Mouse (Mus musculus) neural tube, embryonic 14.5 days (tissue): ENCODE measurements around the gene Krtap3-2. TPM values are rescaled to one million over a fixed set of nuclear protein-coding genes. Genes with fewer than 3 reads are reported as not detected.

Experiments
- ATAC-seq: fragments of 200-750 bp; cut with Nextera tagmentation; 2 replicates; pipeline ENCODE4 v1.8.0; 2017; ENCODE audit warnings: low read depth, mild to moderate bottlenecking, moderate TSS enrichment, moderate library complexity
- H3K27ac ChIP-seq: fragments of 300-500 bp; sonication (generic); 2 replicates; pipeline ENCODE4 v1.5.1; 2014; ENCODE audit warnings: low read depth, mild to moderate bottlenecking, control low read depth, low read length, moderate library complexity, mixed read lengths
- H3K27me3 ChIP-seq: fragments of 300-500 bp; sonication (generic); 2 replicates; pipeline ENCODE4 v1.6.1; 2014; ENCODE audit warnings: low read length; ENCODE audit not compliant: control insufficient read depth, insufficient read depth
- H3K36me3 ChIP-seq: fragments of 300-500 bp; sonication (generic); 2 replicates; pipeline ENCODE4 v1.6.1; 2014; ENCODE audit warnings: low read length, mixed read lengths; ENCODE audit not compliant: control insufficient read depth, insufficient read depth
- H3K4me1 ChIP-seq: fragments of 300-500 bp; sonication (generic); 2 replicates; pipeline ENCODE4 v1.6.1; 2014; ENCODE audit warnings: low read length; ENCODE audit not compliant: control insufficient read depth, insufficient read depth
- H3K4me2 ChIP-seq: fragments of 300-500 bp; sonication (generic); 2 replicates; pipeline ENCODE4 v1.6.1; 2014; ENCODE audit warnings: mild to moderate bottlenecking, low read depth, low read length, control low read depth
- H3K4me3 ChIP-seq: fragments of 300-500 bp; sonication (generic); 2 replicates; pipeline ENCODE4 v1.5.1; 2014; ENCODE audit warnings: low read depth, low read length, control low read depth, mixed read lengths
- H3K9ac ChIP-seq: fragments of 300-500 bp; sonication (generic); replicated peaks from 2 replicates; pipeline ENCODE4 v1.6.1; 2014; ENCODE audit warnings: low read depth, mild to moderate bottlenecking, control low read depth, low read length, mixed read lengths
- H3K9me3 ChIP-seq: fragments of 300-500 bp; sonication (generic); 2 replicates; pipeline ENCODE4 v1.6.1; 2016; ENCODE audit warnings: low read length; ENCODE audit not compliant: control insufficient read depth
- WGBS: fragments of 180-500 bp; shearing (Covaris S2); extraction: QIAGEN DNeasy Blood & Tissue Kit; methylation state at CpG from one replicate; pipeline ENCODE4 v1.1.7; 2014; 5-methylcytosine and 5-hydroxymethylcytosine counted together
- polyA plus RNA-seq: library from polyadenylated mRNA; unstranded; fragments of >200 nt; fragmentation: Nextera tagmentation; extraction: Ambion mirVana; gene quantifications from 2 replicates; pipeline ENCODE4 v1.2.1, GENCODE M21; 2014

Gene Krtap3-2
- polyA plus RNA-seq, 1 experiment from 2014 or later: not detected

DNA sequence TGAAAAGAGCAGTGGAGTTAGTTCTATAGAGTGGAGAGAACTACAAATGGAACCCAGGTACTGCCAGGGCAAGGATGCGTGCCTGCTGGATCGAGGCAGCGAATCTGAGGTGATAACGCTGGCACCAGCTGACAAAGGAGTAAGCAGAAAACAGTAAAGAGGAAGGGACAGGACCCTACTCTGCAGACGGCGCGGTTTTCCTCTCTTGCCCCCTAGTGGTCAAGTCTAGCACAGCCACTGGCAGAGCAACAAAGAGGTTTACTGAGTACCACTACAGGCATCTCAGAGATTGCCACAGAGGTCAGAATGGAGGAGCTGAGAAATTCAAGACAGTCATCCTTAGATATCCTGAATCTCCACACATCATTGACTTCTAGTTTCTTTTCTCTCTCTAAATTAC is 17.5 kb upstream of the Krtap3-2 start:
- no peaks in the 10 kb centered on the region for H3K27me3 ChIP-seq
- no peaks in the 10 kb centered on the region for H3K36me3 ChIP-seq
- H3K9me3 ChIP-seq: no peaks in the 10 kb centered on the region
- H3K9ac ChIP-seq: no peak overlapping the region
- H3K4me1 ChIP-seq: no peaks in the 10 kb centered on the region
- H3K4me3 ChIP-seq: no peak overlapping the region
- WGBS: 2% methylated on average over 7 of the region's 7 CpGs
- ATAC-seq: peak; percentile 82; the same call in 1 of the 2 replicates
- H3K4me2 ChIP-seq: no peak overlapping the region
- H3K27ac ChIP-seq: no peak overlapping the region

- Histone ChIP-seq H3K27ac (no peak overlapping the region), H3K4me2 (no peak overlapping the region), H3K4me3 (no peak overlapping the region), H3K36me3 (no peaks in the 10 kb centered on the region), H3K27me3 (no peaks in the 10 kb centered on the region), H3K9me3 (no peaks in the 10 kb centered on the region), H3K9ac (no peak overlapping the region), H3K4me1 (no peaks in the 10 kb centered on the region)
- ATAC-seq: no peak
- 47% methylated on average over 4 of the region's 4 CpGs for WGBS
These were observed 16.5 kb upstream of the Krtap3-2 start for GRCm38 (mm10) chr11:99573164-99573563.

GRCm38 (mm10) chr11:99566530-99566929 is 9.9 kb upstream of the Krtap3-2 start, which contains the start of gene Krtap3-1:
Gene Krtap3-1 (minus strand): TSS chr11:99566630.
- Histone ChIP-seq H3K9me3 (no peaks in the 10 kb centered on the region), H3K27ac (no peak within 1 kb of the TSS), H3K4me2 (no peak within 1 kb of the TSS), H3K9ac (no peak within 1 kb of the TSS), H3K4me3 (no peak within 1 kb of the TSS), H3K4me1 (no peaks in the 10 kb centered on the region), H3K27me3 (no peaks in the 10 kb centered on the region), H3K36me3 (no peaks in the 10 kb centered on the region)
- ATAC-seq: no peak
- WGBS: 57% methylated on average over 7 of the region's 7 CpGs

DNA sequence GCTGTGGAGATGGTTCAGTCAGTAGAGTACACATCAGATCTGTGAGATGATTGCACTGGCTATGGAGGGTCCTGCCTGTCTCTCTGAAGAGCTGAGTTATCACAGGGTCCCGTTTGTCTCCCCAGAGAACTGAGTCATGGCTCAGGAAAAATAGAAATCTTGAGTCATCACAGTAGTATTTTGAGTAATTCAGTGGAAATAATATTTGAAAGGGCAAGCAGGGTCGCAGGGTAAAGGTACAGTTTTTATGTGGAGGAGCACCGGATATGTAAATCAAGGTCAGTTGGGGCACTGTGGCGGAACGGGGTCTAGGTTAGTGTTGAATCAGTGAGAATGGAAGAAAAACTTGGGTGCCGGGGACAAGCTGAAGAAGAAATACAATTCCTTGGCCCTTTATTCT is 5.9 kb upstream of the Krtap3-2 start:
- no peaks in the 10 kb centered on the region for H3K9me3 ChIP-seq
- no peaks in the 10 kb centered on the region for H3K36me3 ChIP-seq
- WGBS: 84% methylated on average over 6 of the region's 6 CpGs
- no peak overlapping the region for H3K9ac ChIP-seq
- no peaks in the 10 kb centered on the region for H3K27me3 ChIP-seq
- no peak overlapping the region for H3K4me3 ChIP-seq
- no peak for ATAC-seq
- H3K4me1 ChIP-seq: no peaks in the 10 kb centered on the region
- no peak overlapping the region for H3K4me2 ChIP-seq
- H3K27ac ChIP-seq: no peak overlapping the region

DNA sequence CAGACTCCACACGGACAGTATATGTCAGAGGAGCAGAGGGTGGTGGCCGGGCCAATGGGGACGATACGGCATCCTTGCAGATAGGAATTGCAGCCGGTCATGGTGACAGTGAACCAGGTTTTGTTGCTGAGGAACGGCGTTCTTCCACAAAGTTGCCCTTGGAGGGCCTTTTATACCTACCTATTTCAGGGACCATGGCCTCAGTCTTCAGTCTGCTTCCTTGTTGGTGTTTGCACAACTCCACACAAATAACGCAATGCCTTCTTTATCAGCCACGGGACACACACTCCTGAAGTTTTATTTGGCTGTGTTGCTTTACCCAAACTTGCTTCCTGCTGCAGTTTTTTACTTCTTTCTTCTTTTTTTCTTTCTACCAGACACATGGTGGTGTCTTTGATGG is 2.7 kb upstream of the Krtap3-2 start, which contains the start of gene Gm11939:
TSS of gene Gm11939 (minus strand) at position 101 of the 400 bp plus-strand sequence.
- ATAC-seq: no peak
- Histone ChIP-seq H3K4me3 (no peak within 1 kb of the TSS), H3K27ac (no peak within 1 kb of the TSS)

DNA sequence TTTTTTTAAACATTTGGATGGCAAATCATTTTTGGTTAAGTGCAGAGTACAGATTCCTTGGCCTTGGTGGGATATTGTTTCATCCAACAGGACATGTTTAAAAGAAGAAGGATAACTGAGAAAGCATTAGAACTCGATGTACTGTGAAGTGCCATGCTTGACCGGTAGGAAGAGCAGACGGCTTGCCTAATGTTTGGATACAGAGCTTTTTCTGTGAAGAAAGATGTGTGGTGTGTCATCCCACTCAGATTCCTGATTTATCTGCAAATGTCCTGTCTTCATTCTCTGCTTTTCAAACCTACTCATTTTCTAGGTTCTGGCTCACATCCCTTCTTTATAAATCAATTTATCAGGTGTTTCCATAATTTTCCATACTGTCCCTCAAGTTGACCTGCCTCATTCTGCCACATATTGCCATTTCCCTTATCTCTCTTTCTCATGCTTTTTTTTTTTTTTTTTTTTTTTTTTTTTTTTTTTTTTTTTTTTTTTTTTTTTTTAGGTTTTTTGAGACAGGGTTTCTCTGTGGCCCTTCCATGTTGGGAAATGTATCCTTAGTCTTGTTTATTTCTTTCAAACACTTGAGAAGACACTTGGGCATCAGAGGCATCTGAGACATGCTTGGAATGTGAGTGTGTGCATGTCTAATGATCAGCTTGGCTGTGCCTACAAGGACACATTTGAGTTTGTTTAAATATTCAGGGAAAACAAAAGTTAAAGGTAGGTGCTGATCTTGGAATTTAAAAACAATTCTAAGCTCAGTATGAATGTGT is 1.5 kb upstream of the Krtap3-2 start:
- Histone ChIP-seq H3K4me3 (no peak overlapping the region), H3K4me1 (no peaks in the 10 kb centered on the region), H3K27ac (no peak overlapping the region), H3K9ac (no peak overlapping the region), H3K36me3 (no peaks in the 10 kb centered on the region), H3K9me3 (no peaks in the 10 kb centered on the region), H3K27me3 (no peaks in the 10 kb centered on the region), H3K4me2 (no peak overlapping the region)
- 84% methylated on average over 3 of the region's 3 CpGs for WGBS
- no peak for ATAC-seq

More for the DNA sequence above, 2.7 kb upstream of the Krtap3-2 start, which contains the start of gene Gm11939:
- Histone ChIP-seq H3K36me3 (no peaks in the 10 kb centered on the region), H3K4me2 (no peak within 1 kb of the TSS), H3K4me1 (no peaks in the 10 kb centered on the region), H3K9me3 (no peaks in the 10 kb centered on the region), H3K9ac (no peak within 1 kb of the TSS), H3K27me3 (no peaks in the 10 kb centered on the region)
- WGBS: 93% methylated on average over 9 of the region's 9 CpGs

DNA sequence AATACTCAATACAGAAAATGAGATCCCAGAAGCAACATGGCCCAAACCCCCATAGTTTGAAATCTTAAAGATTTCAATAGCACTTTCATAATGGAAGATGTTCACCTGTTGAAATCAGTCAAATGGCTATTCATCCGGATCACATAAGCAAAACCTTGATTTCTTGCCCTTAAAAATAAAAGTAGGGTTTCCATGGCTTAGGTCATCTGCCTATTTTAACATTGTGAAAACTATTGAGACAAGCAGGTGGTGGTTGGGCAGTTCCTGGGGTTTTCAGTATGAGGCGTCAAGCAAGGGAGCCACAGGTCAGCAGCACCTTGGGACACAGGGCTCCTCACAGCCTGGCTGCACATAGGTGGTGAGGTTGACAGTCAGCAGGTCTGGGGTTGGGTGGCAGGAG is 458 bp downstream of the Krtap3-2 start:
- no peak overlapping the region for H3K4me3 ChIP-seq
- H3K4me2 ChIP-seq: no peak overlapping the region
- no peak overlapping the region for H3K9ac ChIP-seq
- no peak overlapping the region for H3K27ac ChIP-seq
- no peak for ATAC-seq
- H3K4me1 ChIP-seq: no peaks in the 10 kb centered on the region
- no peaks in the 10 kb centered on the region for H3K36me3 ChIP-seq
- WGBS: 96% methylated on average over 2 of the region's 2 CpGs
- H3K9me3 ChIP-seq: no peaks in the 10 kb centered on the region
- no peaks in the 10 kb centered on the region for H3K27me3 ChIP-seq

DNA sequence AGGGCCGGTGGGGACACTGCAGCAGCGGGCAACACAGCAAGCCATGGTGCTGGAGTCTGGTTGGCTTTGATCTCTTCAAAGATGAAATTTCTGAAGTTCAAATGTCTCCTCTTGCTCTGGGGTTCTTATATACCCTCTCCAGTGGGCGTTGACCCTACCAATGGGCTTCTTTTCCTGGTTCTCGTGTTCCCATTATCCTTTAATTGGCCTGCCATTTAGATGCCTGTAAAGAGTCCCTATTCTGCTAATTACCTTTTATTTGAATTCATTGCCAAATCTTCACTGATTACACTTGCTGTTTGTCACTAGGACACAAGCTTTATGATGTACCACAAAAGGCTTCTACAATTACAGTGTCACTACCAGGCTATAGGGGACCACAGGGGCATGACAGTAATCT is 5.9 kb downstream of the Krtap3-2 start, which contains the start of gene Krtap3-3:
TSS of gene Krtap3-3 (minus strand) at position 101 of the 400 bp plus-strand sequence.
- H3K4me1 ChIP-seq: no peaks in the 10 kb centered on the region
- no peaks in the 10 kb centered on the region for H3K36me3 ChIP-seq
- no peak within 1 kb of the TSS for H3K4me3 ChIP-seq
- no peak for ATAC-seq
- no peak within 1 kb of the TSS for H3K9ac ChIP-seq
- 25% methylated on average over 4 of the region's 4 CpGs for WGBS
- no peaks in the 10 kb centered on the region for H3K9me3 ChIP-seq
- H3K27me3 ChIP-seq: no peaks in the 10 kb centered on the region
- no peak within 1 kb of the TSS for H3K4me2 ChIP-seq
- H3K27ac ChIP-seq: no peak within 1 kb of the TSS

DNA sequence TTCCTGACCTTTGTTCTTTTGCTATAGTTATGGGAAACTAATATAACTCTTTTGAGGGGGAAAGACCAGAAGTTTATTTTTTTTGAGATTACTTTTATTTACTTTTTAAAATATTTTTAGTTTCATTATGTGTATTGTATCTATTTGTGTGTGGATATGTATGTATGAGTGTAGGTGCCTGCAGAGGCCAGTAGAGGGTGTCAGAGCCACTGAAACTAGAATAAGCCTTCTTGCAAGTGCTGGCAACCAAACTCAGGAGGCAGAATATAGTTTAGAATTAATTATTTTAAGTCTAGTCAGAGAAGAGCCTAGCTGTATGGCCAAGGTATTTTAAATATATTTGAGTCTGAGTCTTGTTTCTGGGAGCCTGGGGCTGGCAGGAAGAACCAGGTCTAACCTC is 8.8 kb downstream of the Krtap3-2 start:
- H3K36me3 ChIP-seq: no peaks in the 10 kb centered on the region
- no peak overlapping the region for H3K4me3 ChIP-seq
- ATAC-seq: no peak

More for the DNA sequence above, 8.8 kb downstream of the Krtap3-2 start:
- Histone ChIP-seq H3K9ac (no peak overlapping the region), H3K4me2 (no peak overlapping the region), H3K27me3 (no peaks in the 10 kb centered on the region), H3K9me3 (no peaks in the 10 kb centered on the region), H3K4me1 (no peaks in the 10 kb centered on the region), H3K27ac (no peak overlapping the region)
